Mouse (Mus musculus) C2C12 (cell line): Measurements from ENCODE around the gene G0s2. TPM values are rescaled to one million over a fixed set of nuclear protein-coding genes. Genes with fewer than 3 reads are reported as not detected.

Experiments
- H3K27me3 ChIP-seq: one replicate; pipeline ENCODE4 v1.6.1; 2011; ENCODE audit not compliant: control insufficient read depth, insufficient read depth, insufficient read length
- H3K36me3 ChIP-seq: one replicate; pipeline ENCODE4 v1.6.1; 2011; ENCODE audit not compliant: control insufficient read depth, insufficient read depth
- H3K4me3 ChIP-seq: one replicate; pipeline ENCODE4 v1.5.1; 2011; ENCODE audit warnings: mild to moderate bottlenecking, control low read depth; ENCODE audit not compliant: poor library complexity, insufficient read depth, severe bottlenecking
- H3K79me2 ChIP-seq: one replicate; pipeline ENCODE4 v1.6.1; 2011; ENCODE audit not compliant: control insufficient read depth, insufficient read depth
- H3K79me3 ChIP-seq: one replicate; pipeline ENCODE4 v1.6.1; 2011; ENCODE audit warnings: low read depth, control low read depth
- H3ac ChIP-seq: one replicate; pipeline ENCODE3; 2011; ENCODE audit warnings: low read depth; ENCODE audit not compliant: control insufficient read depth, insufficient read length
- CEBPB ChIP-seq: IDR thresholded peaks from one replicate; pipeline ENCODE4 v1.6.1; 2011; ENCODE audit warnings: low read depth, mild to moderate bottlenecking, control low read depth, moderate library complexity
- CTCF ChIP-seq: IDR thresholded peaks from one replicate; pipeline ENCODE4 v1.5.1; 2011; ENCODE audit not compliant: control insufficient read depth, insufficient read depth, insufficient read length
- FOSL1 ChIP-seq: IDR thresholded peaks from one replicate; pipeline ENCODE4 v1.8.0; 2011; ENCODE audit warnings: mild to moderate bottlenecking, low read length; ENCODE audit not compliant: poor library complexity, insufficient read depth, severe bottlenecking
- MAX ChIP-seq: IDR thresholded peaks from one replicate; pipeline ENCODE4 v1.6.1; 2011; ENCODE audit warnings: mild to moderate bottlenecking, control low read depth
- MYOD1 ChIP-seq: IDR thresholded peaks from one replicate; pipeline ENCODE4 v1.6.1; 2011; ENCODE audit warnings: low read depth; ENCODE audit not compliant: control insufficient read depth, insufficient read length
- MYOG ChIP-seq: IDR thresholded peaks from one replicate; pipeline ENCODE4 v1.6.1; 2011; ENCODE audit not compliant: control insufficient read depth, insufficient read length; ENCODE audit errors: extremely low read depth
- USF1 ChIP-seq: IDR thresholded peaks from one replicate; pipeline ENCODE4 v1.6.1; 2011; ENCODE audit warnings: low read depth, mild to moderate bottlenecking, control low read depth, moderate library complexity
- polyA plus RNA-seq: library from polyadenylated mRNA; unstranded; fragments of >200 nt; fragmentation: generic; extraction: Trizol; gene quantifications from one replicate; pipeline ENCODE4 v1.2.1, GENCODE M21; 2012; ENCODE audit warnings: missing spikeins

The G0s2 gene
- polyA plus RNA-seq, 1 experiment, result 66.1 TPM

DNA sequence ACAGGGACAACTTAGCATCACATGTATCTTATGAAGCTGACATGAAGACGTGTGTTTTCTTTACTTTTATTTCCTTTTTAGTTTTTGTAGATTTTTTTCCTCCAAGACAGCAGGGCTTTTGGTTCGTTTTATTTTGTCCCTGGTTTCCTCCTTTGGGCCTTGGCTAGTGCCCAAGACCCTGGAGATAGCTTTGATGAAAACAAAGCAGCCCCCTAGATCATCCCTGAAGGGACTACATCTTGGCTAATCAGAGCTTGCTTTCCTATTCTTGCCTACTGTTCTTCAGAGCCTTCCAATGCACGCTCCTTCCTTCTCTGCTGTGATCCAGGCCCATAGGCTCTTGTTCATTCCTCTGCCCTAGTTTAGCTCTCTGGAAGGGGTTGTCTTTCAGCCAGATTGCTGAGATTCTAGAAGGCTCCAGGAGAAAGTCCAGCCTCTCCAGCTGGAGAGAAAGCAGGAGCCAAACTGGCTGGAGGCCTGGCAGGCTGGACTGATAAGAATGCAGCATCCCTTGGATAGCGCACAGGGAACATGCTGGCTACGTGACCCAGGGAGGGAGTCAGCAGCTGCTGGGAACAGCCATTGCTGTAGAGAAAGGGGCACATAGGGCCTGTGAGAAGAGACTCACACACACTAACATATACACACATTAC lies 42.8 kb upstream of the G0s2 start:
- H3K79me3 ChIP-seq, result no peaks in the 10 kb centered on the region
- no peak overlapping the region for H3ac ChIP-seq
- no peaks in the 10 kb centered on the region for H3K27me3 ChIP-seq
- H3K36me3 ChIP-seq, result no peaks in the 10 kb centered on the region
- TF ChIP-seq MYOG (no peak), MYOD1 (no peak), USF1 (no peak), CEBPB (no peak), CTCF (no peak), MAX (no peak), FOSL1 (no peak)
- H3K79me2 ChIP-seq, result no peaks in the 10 kb centered on the region
- H3K4me3 ChIP-seq, result no peak overlapping the region

DNA sequence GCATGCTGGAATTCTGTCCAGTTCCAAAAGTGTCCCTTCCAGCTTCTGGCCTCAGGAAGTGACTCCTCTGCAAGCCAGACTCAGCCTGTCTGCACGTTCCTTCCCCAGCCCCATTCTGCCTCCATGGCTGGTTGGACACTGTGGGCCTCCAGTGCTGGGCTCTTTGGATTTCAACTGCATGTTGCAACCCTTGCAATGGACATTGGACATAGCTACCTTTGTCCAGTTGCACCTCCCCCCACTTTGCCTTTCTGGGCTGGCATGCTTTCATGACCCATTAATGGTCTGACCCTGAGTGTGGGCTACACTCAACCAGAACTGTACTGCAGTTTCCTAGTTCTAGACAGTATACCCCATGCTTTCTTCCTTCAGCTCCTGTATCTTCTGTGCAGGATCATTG lies 38.6 kb upstream of the G0s2 start:
- Histone ChIP-seq H3K27me3 (no peaks in the 10 kb centered on the region), H3K79me3 (no peaks in the 10 kb centered on the region), H3K4me3 (no peak overlapping the region), H3K79me2 (no peaks in the 10 kb centered on the region), H3ac (no peak overlapping the region), H3K36me3 (no peaks in the 10 kb centered on the region)
- TF ChIP-seq CTCF (no peak), MYOD1 (no peak), FOSL1 (no peak), MYOG (no peak), MAX (no peak), CEBPB (no peak), USF1 (no peak)

GRCm38 (mm10) chr1:193310519-193311085 lies 37.6 kb upstream of the G0s2 start:
- Histone ChIP-seq H3K79me3 (no peaks in the 10 kb centered on the region), H3K36me3 (no peaks in the 10 kb centered on the region), H3ac (no peak overlapping the region), H3K27me3 (no peaks in the 10 kb centered on the region), H3K4me3 (no peak overlapping the region), H3K79me2 (no peaks in the 10 kb centered on the region)
- TF ChIP-seq MYOG, result no peak
- TF ChIP-seq MAX, result no peak
- TF ChIP-seq CEBPB, result no peak
- no peak for TF ChIP-seq CTCF
- no peak for TF ChIP-seq USF1
- no peak for TF ChIP-seq MYOD1
- TF ChIP-seq FOSL1, result no peak

GRCm38 (mm10) chr1:193309785-193310518 lies 36.9 kb upstream of the G0s2 start:
- H3K79me3 ChIP-seq, result no peaks in the 10 kb centered on the region
- no peak overlapping the region for H3ac ChIP-seq
- no peaks in the 10 kb centered on the region for H3K27me3 ChIP-seq
- no peak for TF ChIP-seq CEBPB
- TF ChIP-seq MYOD1, result no peak
- TF ChIP-seq MAX, result no peak
- TF ChIP-seq MYOG, result no peak
- TF ChIP-seq FOSL1, result no peak
- no peak for TF ChIP-seq USF1
- TF ChIP-seq CTCF, result no peak
- H3K36me3 ChIP-seq, result no peaks in the 10 kb centered on the region
- H3K4me3 ChIP-seq, result no peak overlapping the region
- H3K79me2 ChIP-seq, result no peaks in the 10 kb centered on the region

- H3K79me3 ChIP-seq, result no peaks in the 10 kb centered on the region
- H3K4me3 ChIP-seq, result no peak overlapping the region
- no peaks in the 10 kb centered on the region for H3K27me3 ChIP-seq
- H3ac ChIP-seq, result no peak overlapping the region
- no peak for TF ChIP-seq CEBPB
- TF ChIP-seq MAX, result no peak
- TF ChIP-seq USF1, result no peak
- no peak for TF ChIP-seq FOSL1
- no peak for TF ChIP-seq MYOD1
- TF ChIP-seq CTCF, result no peak
- no peak for TF ChIP-seq MYOG
- H3K36me3 ChIP-seq, result no peaks in the 10 kb centered on the region
- H3K79me2 ChIP-seq, result no peaks in the 10 kb centered on the region
These were observed 33.8 kb upstream of the G0s2 start for GRCm38 (mm10) chr1:193306832-193307231.
